Mouse (Mus musculus) spleen, postnatal 36 days (tissue): ENCODE results near the gene Maml3.

Source experiments
- DNase-seq, 2 experiments: peaks; one replicate each; pipeline ENCODE4 v3.0.0; 2022; ENCODE audit warnings: low spot score in 2 of 2, mixed read lengths in 1 of 2

Gene Maml3

GRCm38 (mm10) chr3:51746816-51747215 lies 358.1 kb downstream of the Maml3 start:
- DNase-seq, result no peak

GRCm38 (mm10) chr3:51745162-51745561 lies 359.7 kb downstream of the Maml3 start:
- DNase-seq, result peak in 1 of 2 experiments; percentile 4

GRCm38 (mm10) chr3:51744339-51744759 lies 360.5 kb downstream of the Maml3 start:
- DNase-seq, result peak; percentile 18 to 22

GRCm38 (mm10) chr3:51742405-51742804 lies 362.5 kb downstream of the Maml3 start:
- no peak for DNase-seq

- DNase-seq, result no peak
Observed at GRCm38 (mm10) chr3:51741824-51742223, 363.1 kb downstream of the Maml3 start.

GRCm38 (mm10) chr3:51739835-51740112 lies 365.1 kb downstream of the Maml3 start:
- no peak for DNase-seq

- peak; percentile 15 to 36 for DNase-seq
Observed at GRCm38 (mm10) chr3:51739049-51739834, 365.6 kb downstream of the Maml3 start.

- no peak for DNase-seq
Observed at GRCm38 (mm10) chr3:51733685-51734084, 371.2 kb downstream of the Maml3 start.

GRCm38 (mm10) chr3:51731949-51732636 lies 372.8 kb downstream of the Maml3 start:
- DNase-seq, result no peak

- no peak for DNase-seq
Observed at GRCm38 (mm10) chr3:51730662-51731061, 374.2 kb downstream of the Maml3 start.

GRCm38 (mm10) chr3:51729109-51729918 lies 375.6 kb downstream of the Maml3 start:
- no peak for DNase-seq

GRCm38 (mm10) chr3:51728456-51728855 lies 376.4 kb downstream of the Maml3 start:
- peak; percentile 19 to 32 for DNase-seq

- DNase-seq, result no peak
Observed at GRCm38 (mm10) chr3:51727968-51728367, 376.9 kb downstream of the Maml3 start.

- no peak for DNase-seq
Observed at GRCm38 (mm10) chr3:51727487-51727886, 377.4 kb downstream of the Maml3 start.

- no peak for DNase-seq
Observed at GRCm38 (mm10) chr3:51726257-51726656, 378.6 kb downstream of the Maml3 start.

- DNase-seq, result no peak
Observed at GRCm38 (mm10) chr3:51719982-51720381, 384.9 kb downstream of the Maml3 start.

- DNase-seq, result no peak
Observed at GRCm38 (mm10) chr3:51719373-51719772, 385.5 kb downstream of the Maml3 start.

GRCm38 (mm10) chr3:51717909-51718308 lies 387.0 kb downstream of the Maml3 start:
- no peak for DNase-seq

- no peak for DNase-seq
Observed at GRCm38 (mm10) chr3:51717455-51717854, 387.4 kb downstream of the Maml3 start.

GRCm38 (mm10) chr3:51714469-51714868 lies 390.4 kb downstream of the Maml3 start:
- no peak for DNase-seq

GRCm38 (mm10) chr3:51713233-51713632 lies 391.6 kb downstream of the Maml3 start:
- DNase-seq, result no peak

- no peak for DNase-seq
Observed at GRCm38 (mm10) chr3:51712382-51712781, 392.5 kb downstream of the Maml3 start.
